Mouse (Mus musculus) kidney, embryonic 14.5 days (tissue): ENCODE results near the gene Ift88. TPM values are rescaled to one million over a fixed set of nuclear protein-coding genes. Genes with fewer than 3 reads are reported as not detected.

Experiments used
- ATAC-seq: fragments of 200-750 bp; cut with Nextera tagmentation; 2 replicates; pipeline ENCODE4 v1.8.0; 2017; ENCODE audit warnings: moderate number of reproducible peaks, mild to moderate bottlenecking, moderate TSS enrichment, moderate library complexity; ENCODE audit not compliant: low FRiP score, low TSS enrichment
- H3K27ac ChIP-seq: fragments of 300-500 bp; sonication (generic); 2 replicates; pipeline ENCODE4 v1.5.1; 2014; ENCODE audit warnings: low read depth, mild to moderate bottlenecking, low read length, moderate library complexity, mixed read lengths
- H3K27me3 ChIP-seq: fragments of 300-500 bp; sonication (generic); 2 replicates; pipeline ENCODE4 v1.6.1; 2014; ENCODE audit warnings: mild to moderate bottlenecking, low read length; ENCODE audit not compliant: control insufficient read depth, insufficient read depth
- H3K36me3 ChIP-seq: fragments of 300-500 bp; sonication (generic); 2 replicates; pipeline ENCODE4 v1.6.1; 2014; ENCODE audit warnings: low read length, mixed read lengths; ENCODE audit not compliant: control insufficient read depth, insufficient read depth
- H3K4me1 ChIP-seq: fragments of 300-500 bp; sonication (generic); 2 replicates; pipeline ENCODE4 v1.6.1; 2014; ENCODE audit warnings: low read length, mixed read lengths; ENCODE audit not compliant: control insufficient read depth, insufficient read depth
- H3K4me2 ChIP-seq: fragments of 300-500 bp; sonication (generic); replicated peaks from 2 replicates; pipeline ENCODE4 v1.6.1; 2014; ENCODE audit warnings: low read depth, mild to moderate bottlenecking, low read length
- H3K4me3 ChIP-seq: fragments of 300-500 bp; sonication (generic); 2 replicates; pipeline ENCODE4 v1.5.1; 2014; ENCODE audit warnings: mild to moderate bottlenecking, low read length
- H3K9ac ChIP-seq: fragments of 300-500 bp; sonication (generic); 2 replicates; pipeline ENCODE4 v1.6.1; 2014; ENCODE audit warnings: low read depth, mild to moderate bottlenecking, low read length, moderate library complexity
- H3K9me3 ChIP-seq: fragments of 300-500 bp; sonication (generic); 2 replicates; pipeline ENCODE4 v1.6.1; 2016; ENCODE audit warnings: low read length; ENCODE audit not compliant: control insufficient read depth
- WGBS: fragments of 180-500 bp; shearing (Covaris S2); extraction: QIAGEN DNeasy Blood & Tissue Kit; methylation state at CpG from one replicate; pipeline ENCODE4 v1.1.7; 2014; 5-methylcytosine and 5-hydroxymethylcytosine counted together
- polyA plus RNA-seq: library from polyadenylated mRNA; unstranded; fragments of >200 nt; fragmentation: Nextera tagmentation; extraction: Ambion mirVana; gene quantifications from 2 replicates; pipeline ENCODE4 v1.2.1, GENCODE M21; 2014

Gene Ift88
- polyA plus RNA-seq, 1 experiment from 2014 or later: 16.2 TPM

DNA sequence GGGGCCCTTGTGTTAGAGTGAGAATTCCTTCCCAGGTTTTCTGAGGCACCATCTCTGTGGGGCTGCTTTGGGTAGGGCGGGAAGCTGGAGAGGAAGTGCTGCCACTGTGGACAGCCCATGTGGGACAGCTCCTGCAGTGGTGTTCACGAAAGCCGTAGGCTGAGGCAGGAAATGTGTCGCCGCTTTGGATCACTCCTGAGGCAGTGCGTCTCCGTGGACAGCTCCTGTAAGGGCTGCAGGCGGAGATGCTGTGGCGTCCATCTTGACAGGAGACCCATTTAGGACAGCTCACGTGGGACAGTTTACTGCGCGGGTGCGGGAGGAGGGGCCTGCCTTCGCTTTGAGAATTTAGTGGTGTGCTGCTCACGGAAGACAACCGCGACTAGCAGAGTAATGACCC, 121.7 kb downstream of the Ift88 start:
- no peak overlapping the region for H3K9ac ChIP-seq
- H3K4me3 ChIP-seq: no peak overlapping the region
- no peak overlapping the region for H3K4me2 ChIP-seq
- WGBS: 85% methylated on average over 17 of the region's 17 CpGs
- H3K9me3 ChIP-seq: 0 out of 2 replicates have a peak, but pooled peaks cover 5% of the 10 kb centered on the region
- 0 out of 2 replicates have a peak, but pooled peaks cover 7% of the 10 kb centered on the region for H3K4me1 ChIP-seq
- no peak for ATAC-seq
- H3K27me3 ChIP-seq: no peaks in the 10 kb centered on the region
- no peak overlapping the region for H3K27ac ChIP-seq
- peaks cover 7% of the 10 kb centered on the region; the same call in 1 of the 2 replicates for H3K36me3 ChIP-seq

DNA sequence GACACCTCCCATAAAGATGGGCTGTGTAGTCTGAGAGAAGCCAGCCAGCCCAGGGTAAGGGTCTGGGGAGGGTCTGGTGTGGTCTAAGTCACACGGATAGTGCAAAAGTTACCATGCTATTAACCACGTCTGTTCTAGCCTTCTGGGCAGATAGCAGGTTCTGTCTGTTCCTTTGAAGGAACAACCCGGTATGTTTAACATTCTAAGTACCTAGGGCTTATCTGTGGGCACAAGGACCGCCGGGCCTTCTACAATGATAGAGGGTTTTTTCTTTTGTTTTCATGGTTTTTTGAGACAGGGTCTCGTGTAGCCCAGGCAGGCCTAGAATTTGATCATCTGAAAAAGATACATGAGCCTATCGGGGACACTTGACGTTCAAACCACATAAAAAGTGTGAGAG, 122.3 kb downstream of the Ift88 start:
- no peak overlapping the region for H3K4me2 ChIP-seq
- no peak overlapping the region for H3K9ac ChIP-seq
- H3K27me3 ChIP-seq: no peaks in the 10 kb centered on the region
- H3K4me3 ChIP-seq: no peak overlapping the region
- H3K9me3 ChIP-seq: 0 out of 2 replicates have a peak, but pooled peaks cover 5% of the 10 kb centered on the region
- H3K27ac ChIP-seq: no peak overlapping the region
- 0 out of 2 replicates have a peak, but pooled peaks cover 7% of the 10 kb centered on the region for H3K4me1 ChIP-seq
- 78% methylated on average over 8 of the region's 8 CpGs for WGBS
- peaks cover 7% of the 10 kb centered on the region; the same call in 1 of the 2 replicates for H3K36me3 ChIP-seq
- ATAC-seq: no peak

DNA sequence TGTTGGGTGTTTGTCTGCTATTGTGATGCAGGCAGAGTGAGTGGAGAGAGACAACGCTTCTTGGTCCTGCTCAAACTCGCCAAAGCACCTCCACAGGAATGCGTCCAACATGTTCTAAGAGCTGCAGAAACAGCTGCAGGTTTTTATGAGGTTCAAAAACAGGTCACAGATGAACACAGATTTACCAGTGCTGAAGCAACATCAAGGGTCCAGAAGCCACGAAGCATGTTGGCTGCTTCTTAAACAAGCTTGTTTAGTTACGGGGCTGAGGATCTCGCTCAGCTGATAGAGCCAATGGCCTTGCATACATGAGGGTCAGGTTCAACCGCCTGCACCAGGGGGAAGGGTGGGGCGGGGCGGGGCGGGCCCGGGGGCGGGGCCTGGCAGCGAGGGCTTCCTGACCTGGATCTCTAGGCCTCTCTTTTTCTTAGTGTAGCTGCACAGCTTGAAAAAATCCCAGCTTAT, 122.7 kb downstream of the Ift88 start:
- Histone ChIP-seq H3K9ac (no peak overlapping the region), H3K27me3 (no peaks in the 10 kb centered on the region), H3K4me1 (0 out of 2 replicates have a peak, but pooled peaks cover 7% of the 10 kb centered on the region), H3K4me2 (no peak overlapping the region), H3K36me3 (peaks cover 7% of the 10 kb centered on the region; the same call in 1 of the 2 replicates), H3K9me3 (0 out of 2 replicates have a peak, but pooled peaks cover 5% of the 10 kb centered on the region), H3K27ac (no peak overlapping the region), H3K4me3 (no peak overlapping the region)
- peak; percentile 70 for ATAC-seq
- 16% methylated on average over 13 of the region's 13 CpGs for WGBS

DNA sequence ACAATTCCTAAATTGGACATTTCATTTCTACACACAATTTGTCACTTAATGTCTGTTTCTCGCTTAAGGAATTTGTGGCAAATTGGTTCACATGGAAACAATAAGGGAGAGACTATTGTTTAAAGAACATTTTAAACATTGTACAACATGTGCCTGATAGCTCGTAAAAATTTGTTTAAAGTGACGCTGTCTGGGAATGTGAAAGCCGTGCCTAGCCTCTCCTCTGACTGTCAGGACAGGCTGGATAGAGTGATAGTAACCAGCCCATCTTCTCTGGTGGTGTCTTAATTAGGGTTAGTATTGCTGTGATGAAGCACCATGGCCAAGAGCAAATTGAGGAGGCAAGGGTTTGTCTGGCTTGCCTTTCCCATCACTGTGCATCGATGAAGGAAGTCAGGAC, 123.2 kb downstream of the Ift88 start:
- Histone ChIP-seq H3K36me3 (peaks cover 7% of the 10 kb centered on the region; the same call in 1 of the 2 replicates), H3K9ac (no peak overlapping the region), H3K27ac (no peak overlapping the region), H3K27me3 (no peaks in the 10 kb centered on the region), H3K4me3 (no peak overlapping the region), H3K4me1 (0 out of 2 replicates have a peak, but pooled peaks cover 7% of the 10 kb centered on the region), H3K9me3 (0 out of 2 replicates have a peak, but pooled peaks cover 5% of the 10 kb centered on the region), H3K4me2 (no peak overlapping the region)
- no peak for ATAC-seq
- 76% methylated on average over 5 of the region's 5 CpGs for WGBS

DNA sequence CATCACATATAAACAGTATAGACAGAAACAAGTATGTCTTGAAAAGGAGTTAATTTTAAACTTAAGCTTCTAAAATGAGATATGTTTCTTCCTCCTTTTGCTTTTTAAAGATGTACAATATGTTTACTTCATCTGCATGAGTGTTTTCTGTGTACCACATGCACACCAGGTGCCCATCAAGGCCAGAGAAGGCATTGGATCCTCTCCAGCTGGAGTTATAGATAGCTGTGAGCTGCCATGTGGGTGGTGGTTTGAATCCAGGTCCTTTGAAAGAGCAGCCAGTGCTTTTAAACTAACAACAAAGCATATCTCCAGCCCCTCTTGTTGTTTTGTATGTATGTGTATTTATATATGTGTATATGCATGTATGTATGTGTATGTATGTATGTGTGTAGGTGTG, 129.1 kb downstream of the Ift88 start:
- no peaks in the 10 kb centered on the region for H3K9me3 ChIP-seq
- no peak overlapping the region for H3K4me3 ChIP-seq
- no peak overlapping the region for H3K27ac ChIP-seq
- H3K4me2 ChIP-seq: no peak overlapping the region
- peaks cover 7% of the 10 kb centered on the region; the same call in 1 of the 2 replicates for H3K36me3 ChIP-seq
- no peaks in the 10 kb centered on the region for H3K27me3 ChIP-seq
- no peak overlapping the region for H3K9ac ChIP-seq
- no peaks in the 10 kb centered on the region for H3K4me1 ChIP-seq
- no peak for ATAC-seq

DNA sequence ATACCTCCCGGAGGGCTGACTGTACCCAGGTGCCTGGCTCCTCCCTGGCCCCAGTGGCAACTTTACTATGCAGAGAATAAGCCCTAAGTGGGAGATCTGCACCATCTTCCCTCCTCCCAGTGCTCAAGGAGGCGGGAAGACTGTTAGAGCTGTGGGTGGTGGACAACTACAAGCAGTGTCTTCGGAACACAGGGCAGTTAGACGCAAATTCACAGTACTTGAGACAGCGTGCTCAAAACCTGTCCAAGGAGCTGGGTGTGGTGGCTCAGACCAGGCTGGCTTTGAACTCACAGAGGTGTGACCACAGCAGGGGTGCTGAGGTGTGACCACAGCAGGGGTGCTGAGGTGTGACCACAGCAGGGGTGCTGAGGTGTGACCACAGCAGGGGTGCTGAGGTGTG, 130.6 kb downstream of the Ift88 start:
- H3K27me3 ChIP-seq: no peaks in the 10 kb centered on the region
- WGBS: 80% methylated on average over 5 of the region's 5 CpGs
- no peaks in the 10 kb centered on the region for H3K4me1 ChIP-seq
- peaks cover 2% of the 10 kb centered on the region; the same call in 1 of the 2 replicates for H3K36me3 ChIP-seq
- H3K27ac ChIP-seq: no peak overlapping the region
- no peak for ATAC-seq
- H3K9me3 ChIP-seq: no peaks in the 10 kb centered on the region
- H3K9ac ChIP-seq: no peak overlapping the region
- no peak overlapping the region for H3K4me2 ChIP-seq
- no peak overlapping the region for H3K4me3 ChIP-seq

DNA sequence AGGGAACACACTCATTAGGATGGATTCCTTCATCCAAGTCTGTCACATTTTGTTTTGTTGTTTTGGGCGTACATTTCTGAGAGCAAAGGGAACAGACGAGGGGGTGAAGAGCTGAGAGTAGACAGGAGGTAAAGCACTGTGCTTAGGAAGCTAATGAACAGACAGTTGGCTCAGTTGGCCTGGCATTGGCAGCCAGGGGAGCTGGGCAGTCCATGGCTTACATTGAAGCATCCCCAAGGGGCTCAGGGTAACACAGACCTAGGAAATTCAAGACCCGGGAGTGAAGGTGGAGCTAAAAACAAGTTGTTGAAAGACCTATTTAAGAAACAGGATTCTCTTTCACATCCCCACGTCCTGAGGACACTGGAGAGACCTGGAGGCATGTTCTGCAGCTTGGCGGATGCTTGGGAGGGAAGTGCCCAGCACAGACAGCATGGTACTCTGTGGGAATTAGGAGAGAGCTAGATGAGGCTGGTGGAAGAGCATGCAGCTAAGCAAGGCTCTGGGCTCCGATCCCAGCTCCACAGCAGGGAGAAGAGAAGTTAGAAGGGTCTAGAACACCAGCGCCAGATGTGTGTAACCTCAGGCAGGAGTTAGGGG, 131.7 kb downstream of the Ift88 start:
- H3K36me3 ChIP-seq: no peaks in the 10 kb centered on the region
- no peak overlapping the region for H3K27ac ChIP-seq
- no peak overlapping the region for H3K4me2 ChIP-seq
- no peak overlapping the region for H3K9ac ChIP-seq
- no peaks in the 10 kb centered on the region for H3K27me3 ChIP-seq
- ATAC-seq: no peak
- H3K4me1 ChIP-seq: no peaks in the 10 kb centered on the region
- no peak overlapping the region for H3K4me3 ChIP-seq
- WGBS: 87% methylated on average over 7 of the region's 7 CpGs
- H3K9me3 ChIP-seq: no peaks in the 10 kb centered on the region

DNA sequence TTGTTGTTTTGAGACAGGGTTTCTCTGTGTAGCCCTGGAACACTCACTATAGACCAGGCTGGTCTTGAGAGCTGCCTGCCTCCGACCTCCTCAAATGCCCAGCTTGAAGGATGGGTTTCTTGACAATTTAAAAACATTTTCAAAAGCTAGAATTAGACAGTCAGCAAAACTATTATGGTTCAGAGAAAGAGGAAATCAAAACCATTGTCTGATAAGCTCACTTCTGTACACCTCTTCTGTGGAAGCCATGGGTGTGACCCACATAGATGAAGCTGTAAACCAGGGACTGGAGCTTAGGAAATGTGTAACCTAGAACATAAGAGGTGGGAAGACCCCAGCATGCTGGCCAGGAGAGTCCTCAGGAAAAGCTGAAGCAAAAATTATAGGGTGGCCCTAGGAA, 133.1 kb downstream of the Ift88 start:
- Histone ChIP-seq H3K9ac (no peak overlapping the region), H3K27ac (no peak overlapping the region), H3K27me3 (no peaks in the 10 kb centered on the region), H3K36me3 (no peaks in the 10 kb centered on the region), H3K4me3 (no peak overlapping the region), H3K4me2 (no peak overlapping the region), H3K9me3 (no peaks in the 10 kb centered on the region), H3K4me1 (no peaks in the 10 kb centered on the region)
- WGBS: 86% methylated on average over 1 of the region's 1 CpGs
- ATAC-seq: no peak

DNA sequence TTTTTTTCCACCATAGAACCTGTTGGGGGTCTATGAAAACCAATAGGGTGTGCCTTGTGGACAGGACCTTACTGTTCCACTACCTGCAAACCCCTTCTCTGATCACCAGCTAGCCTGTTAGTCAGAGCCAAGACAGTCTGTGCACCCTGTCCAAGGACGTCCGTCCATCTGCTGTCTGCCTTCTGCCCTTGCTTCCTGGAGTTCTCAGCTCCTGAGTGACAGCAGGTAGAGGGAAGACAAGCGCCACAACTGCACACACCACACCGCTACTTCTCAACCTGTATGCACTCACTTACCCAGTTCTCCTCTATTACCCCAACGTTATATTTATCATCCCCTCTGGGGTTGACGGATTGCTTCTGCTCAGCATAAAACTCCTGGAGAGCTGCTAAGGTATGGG, 141.8 kb downstream of the Ift88 start:
- WGBS: 92% methylated on average over 6 of the region's 6 CpGs
- Histone ChIP-seq H3K27me3 (no peaks in the 10 kb centered on the region), H3K4me2 (no peak overlapping the region), H3K9me3 (no peaks in the 10 kb centered on the region), H3K36me3 (peaks cover 5% of the 10 kb centered on the region; the same call in 1 of the 2 replicates), H3K4me3 (no peak overlapping the region), H3K4me1 (peaks cover 3% of the 10 kb centered on the region; the same call in 1 of the 2 replicates), H3K9ac (no peak overlapping the region), H3K27ac (no peak overlapping the region)
- no peak for ATAC-seq
